Mouse (Mus musculus) forebrain, embryonic 12.5 days (tissue): Measurements from ENCODE around the gene Adtrp. TPM values are rescaled to one million over a fixed set of nuclear protein-coding genes. Genes with fewer than 3 reads are reported as not detected.

Experiments used
- polyA plus RNA-seq: library from polyadenylated mRNA; unstranded; fragments of >200 nt; fragmentation: Nextera tagmentation; extraction: Ambion mirVana; gene quantifications from 2 replicates; pipeline ENCODE4 v1.2.1, GENCODE M21; 2016

Adtrp gene
- polyA plus RNA-seq, 1 experiment from 2014 or later, result 0.24 TPM

Other genes starting within 250 kb of the Adtrp start
- gene Tmem170b, start 241.8 kb downstream of the Adtrp start, polyA plus RNA-seq, result 25.1 and 26.9 TPM in 2 replicates
- 17.4 and 22.1 TPM in 2 replicates for gene Hivep1, start 204.3 kb upstream of the Adtrp start, polyA plus RNA-seq